Mouse (Mus musculus) megakaryocyte-erythroid progenitor cell, adult 5 weeks (primary cell): ENCODE data around the gene Fgf10. TPM values are rescaled to one million over a fixed set of nuclear protein-coding genes. Genes with fewer than 3 reads are reported as not detected.

Experiments used
- polyA plus RNA-seq: library from polyadenylated mRNA; stranded (reverse); fragments of >175 nt; gene quantifications from 2 replicates; pipeline ENCODE4 v1.2.3, GENCODE M21; 2012

The Fgf10 gene
- polyA plus RNA-seq = not detected in 2 replicates

DNA sequence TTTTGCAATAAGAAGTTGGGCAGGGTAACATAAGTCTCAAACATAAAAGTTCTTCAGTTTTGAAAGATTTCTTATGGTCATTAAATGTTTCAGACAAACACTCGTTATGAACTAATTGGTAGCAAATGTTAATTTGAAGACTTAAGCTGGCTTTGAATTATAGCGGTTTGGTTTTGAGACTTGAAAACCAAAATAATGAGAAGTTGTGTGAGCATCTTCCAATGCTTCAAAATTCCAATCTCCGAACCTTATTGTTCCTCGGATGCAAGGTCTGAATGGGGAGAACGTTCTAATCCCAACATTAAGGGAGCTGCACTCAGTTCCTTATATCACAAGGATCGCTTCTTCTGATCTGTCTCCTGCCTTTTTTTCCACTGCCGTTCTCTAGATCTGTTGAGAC lies at the start of gene Fgf10:
Gene Fgf10 (plus strand): TSS at position 301 of the 400 bp plus-strand sequence.

